Mouse (Mus musculus) T-helper 17 cell (primary cell): ENCODE data around the gene Dnajc14.

ENCODE experiments used
- in situ Hi-C, 2 experiments: fragments of 300-600 bp; cut with MboI, MseI; formaldehyde crosslinking; loops; 1 replicate in 1 of 2; 2 replicates in 1 of 2; pipeline ENCODE4 v1.15.1; 2025; ENCODE audit warnings: high pct_unique_total_duplicates in 2 of 2

Dnajc14 gene

GRCm38 (mm10) chr10:128820217-128820616 lies 16.4 kb downstream of the Dnajc14 start:
- in situ Hi-C loops: loop anchor here in 1 of 2 experiments (5.0 kb wide), 1 partner anchor 68 kb away; no protein-coding TSS in a partner anchor

GRCm38 (mm10) chr10:128821358-128822056 lies 17.6 kb downstream of the Dnajc14 start, which contains the start of gene Ormdl2:
Gene Ormdl2, minus strand, starts transcription at chr10:128821645.
- in situ Hi-C loops: loop anchor here in 1 of 2 experiments (5.0 kb wide), 1 partner anchor 69 kb away; no protein-coding TSS in a partner anchor

- in situ Hi-C loops: loop anchor here in 1 of 2 experiments (5.0 kb wide), 1 partner anchor 70 kb away; no protein-coding TSS in a partner anchor
These were observed 18.3 kb downstream of the Dnajc14 start for GRCm38 (mm10) chr10:128822135-128822534.

GRCm38 (mm10) chr10:128823087-128823486 lies 19.2 kb downstream of the Dnajc14 start:
- in situ Hi-C loops: loop anchor here in 1 of 2 experiments (5.0 kb wide), 1 partner anchor 71 kb away; no protein-coding TSS in a partner anchor

- in situ Hi-C loops: loop anchor here in 1 of 2 experiments (5.0 kb wide), 1 partner anchor 72 kb away; no protein-coding TSS in a partner anchor
These were observed 20.0 kb downstream of the Dnajc14 start for GRCm38 (mm10) chr10:128823821-128824220.

- in situ Hi-C loops: no loop called here
These were observed 33.5 kb downstream of the Dnajc14 start for GRCm38 (mm10) chr10:128837400-128837799.

GRCm38 (mm10) chr10:128839434-128839833 lies 35.6 kb downstream of the Dnajc14 start:
- in situ Hi-C loops: no loop called here

- in situ Hi-C loops: no loop called here
These were observed 36.8 kb downstream of the Dnajc14 start for GRCm38 (mm10) chr10:128840612-128841011.

GRCm38 (mm10) chr10:128843260-128843659 lies 39.4 kb downstream of the Dnajc14 start:
- in situ Hi-C loops: no loop called here

- in situ Hi-C loops: loop anchor here (5.0 kb wide), 1 partner anchor 42 kb away; no protein-coding TSS in a partner anchor
These were observed 41.7 kb downstream of the Dnajc14 start for GRCm38 (mm10) chr10:128845516-128845915.

GRCm38 (mm10) chr10:128846664-128847063 lies 42.8 kb downstream of the Dnajc14 start:
- in situ Hi-C loops: loop anchor here (5.0 kb wide), 1 partner anchor 41 kb away; no protein-coding TSS in a partner anchor

- in situ Hi-C loops: loop anchor here (5.0 kb wide), 1 partner anchor 39 kb away; no protein-coding TSS in a partner anchor
These were observed 44.6 kb downstream of the Dnajc14 start for GRCm38 (mm10) chr10:128848426-128848825.

- in situ Hi-C loops: no loop called here
These were observed 46.5 kb downstream of the Dnajc14 start for GRCm38 (mm10) chr10:128850339-128850738.

GRCm38 (mm10) chr10:128861176-128861575 lies 57.3 kb downstream of the Dnajc14 start:
- in situ Hi-C loops: no loop called here

- in situ Hi-C loops: no loop called here
These were observed 62.2 kb downstream of the Dnajc14 start for GRCm38 (mm10) chr10:128866042-128866441.

- in situ Hi-C loops: no loop called here
These were observed 62.7 kb downstream of the Dnajc14 start for GRCm38 (mm10) chr10:128866518-128866917.
